Mouse (Mus musculus) testis, postnatal 10 days (tissue): ENCODE results near the gene Zfp965.
"Not testable (repeated sequence)": the region's sequence is repeated elsewhere in the genome, so short reads cannot be mapped to it uniquely, and the experiment has no call there.

Source experiments
- DNase-seq: peaks from one replicate; pipeline ENCODE4 v3.0.0; 2021; ENCODE audit warnings: low spot score

The Zfp965 gene

DNA sequence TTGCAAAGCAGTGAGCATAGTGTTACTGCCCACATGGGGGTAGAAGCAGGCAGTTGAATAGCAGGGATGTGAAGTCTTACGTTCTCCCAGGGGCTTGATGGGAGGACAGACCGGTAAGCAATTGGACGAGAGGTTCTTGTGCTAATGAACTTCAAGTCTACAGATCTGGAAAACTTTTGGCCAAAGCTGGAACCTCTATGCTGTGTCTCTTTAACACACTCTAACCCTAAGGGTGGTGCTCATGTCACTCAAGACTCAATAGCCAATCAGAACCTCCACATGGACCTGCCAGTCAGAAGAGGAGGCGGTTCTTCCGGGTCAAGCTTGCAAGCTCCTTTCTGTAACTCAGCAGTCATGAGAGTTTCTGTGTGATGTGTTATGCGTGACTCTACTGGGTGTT is at the start of gene Zfp965:
Gene Zfp965 (plus strand): TSS at position 301 of the 400 bp plus-strand sequence.
- DNase-seq, result not testable (repeated sequence)

DNA sequence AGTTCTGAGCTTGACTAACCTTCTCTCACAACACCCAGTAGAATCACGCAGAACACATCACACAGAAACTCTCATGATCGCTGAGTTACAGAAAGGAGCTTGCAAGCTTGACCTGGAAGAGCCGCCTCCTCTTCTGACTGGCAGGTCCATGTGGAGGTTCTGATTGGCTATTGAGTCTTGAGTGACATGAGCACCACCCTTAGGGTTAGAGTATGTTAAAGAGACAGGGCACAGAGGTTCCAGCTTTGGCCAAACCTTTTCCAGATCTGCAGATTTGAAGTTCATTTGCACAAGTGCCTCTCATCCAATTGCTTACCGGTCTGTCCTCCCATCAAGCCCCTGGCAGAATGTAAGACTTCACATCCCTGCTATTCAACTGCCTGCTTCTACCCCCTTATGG is 34.1 kb upstream of the Zfp965 start, which contains the start of gene Gm4724:
Gene Gm4724 (minus strand): TSS at position 101 of the 400 bp plus-strand sequence.
- DNase-seq, result not testable (repeated sequence)
